Mouse (Mus musculus) lung, embryonic 15.5 days (tissue): Measurements from ENCODE around the gene Serpina7. TPM values are rescaled to one million over a fixed set of nuclear protein-coding genes. Genes with fewer than 3 reads are reported as not detected.
A peak's percentile ranks its signal among the peaks of the same experiment; 100 is the strongest.

Experiments used
- ATAC-seq: fragments of 200-750 bp; cut with Nextera tagmentation; 2 replicates; pipeline ENCODE4 v1.8.0; 2017; ENCODE audit warnings: moderate number of reproducible peaks, borderline replicate concordance; ENCODE audit not compliant: low FRiP score, low TSS enrichment; ENCODE audit errors: extremely low read depth
- H3K27ac ChIP-seq: fragments of 300-500 bp; sonication (generic); 2 replicates; pipeline ENCODE4 v1.5.1; 2015; ENCODE audit warnings: moderate library complexity, mild to moderate bottlenecking, inconsistent platforms
- H3K27me3 ChIP-seq: fragments of 300-500 bp; sonication (generic); 2 replicates; pipeline ENCODE4 v1.6.1; 2015; ENCODE audit warnings: inconsistent platforms
- H3K36me3 ChIP-seq: fragments of 300-500 bp; sonication (generic); 2 replicates; pipeline ENCODE4 v1.6.1; 2015; ENCODE audit warnings: inconsistent platforms
- H3K4me1 ChIP-seq: fragments of 300-500 bp; sonication (generic); 2 replicates; pipeline ENCODE4 v1.6.1; 2015; ENCODE audit warnings: inconsistent platforms
- H3K4me2 ChIP-seq: fragments of 300-500 bp; sonication (generic); 2 replicates; pipeline ENCODE4 v1.6.1; 2015; ENCODE audit warnings: inconsistent platforms, mild to moderate bottlenecking, moderate library complexity
- H3K4me3 ChIP-seq: fragments of 300-500 bp; sonication (generic); 2 replicates; pipeline ENCODE4 v1.5.1; 2015; ENCODE audit warnings: mild to moderate bottlenecking, inconsistent platforms
- H3K9ac ChIP-seq: fragments of 300-500 bp; sonication (generic); 2 replicates; pipeline ENCODE4 v1.6.1; 2015; ENCODE audit warnings: inconsistent platforms
- H3K9me3 ChIP-seq: fragments of 300-500 bp; sonication (generic); 2 replicates; pipeline ENCODE4 v1.6.1; 2016; ENCODE audit warnings: inconsistent platforms
- WGBS: fragments of 180-500 bp; shearing (Covaris S2); methylation state at CpG from one replicate; pipeline ENCODE4 v1.1.7; 2015; 5-methylcytosine and 5-hydroxymethylcytosine counted together
- polyA plus RNA-seq: library from polyadenylated mRNA; unstranded; fragments of >200 nt; fragmentation: Nextera tagmentation; extraction: Ambion mirVana; gene quantifications from 2 replicates; pipeline ENCODE4 v1.2.1, GENCODE M21; 2015

The Serpina7 gene
- 0.20 and 0.21 TPM in 2 replicates for polyA plus RNA-seq

GRCm38 (mm10) chrX:139085077-139085476 lies at the start of gene Serpina7:
Serpina7 (minus strand) TSS chrX:139085236.
- Histone ChIP-seq H3K4me3 (no peak within 1 kb of the TSS), H3K27ac (no peak within 1 kb of the TSS), H3K27me3 (no peaks in the 10 kb centered on the region), H3K9ac (no peak within 1 kb of the TSS), H3K9me3 (no peaks in the 10 kb centered on the region), H3K4me2 (no peak within 1 kb of the TSS), H3K4me1 (no peaks in the 10 kb centered on the region), H3K36me3 (no peaks in the 10 kb centered on the region)
- ATAC-seq: no peak

GRCm38 (mm10) chrX:139134031-139134430 lies 49.0 kb upstream of the Serpina7 start:
- no peak for ATAC-seq

GRCm38 (mm10) chrX:139097197-139097596 lies 12.2 kb upstream of the Serpina7 start:
- Histone ChIP-seq H3K36me3 (no peaks in the 10 kb centered on the region), H3K27ac (no peak overlapping the region), H3K4me1 (no peaks in the 10 kb centered on the region), H3K9me3 (no peaks in the 10 kb centered on the region), H3K9ac (no peak overlapping the region), H3K4me3 (no peak overlapping the region), H3K27me3 (no peaks in the 10 kb centered on the region), H3K4me2 (no peak overlapping the region)
- ATAC-seq: no peak
- WGBS: 57% methylated on average over 1 of the region's 1 CpGs

More at GRCm38 (mm10) chrX:139134031-139134430, 49.0 kb upstream of the Serpina7 start:
- H3K9me3 ChIP-seq: no peaks in the 10 kb centered on the region
- no peaks in the 10 kb centered on the region for H3K4me1 ChIP-seq
- no peak overlapping the region for H3K27ac ChIP-seq
- H3K4me3 ChIP-seq: no peak overlapping the region
- H3K4me2 ChIP-seq: no peak overlapping the region
- no peaks in the 10 kb centered on the region for H3K36me3 ChIP-seq
- WGBS: 57% methylated on average over 4 of the region's 4 CpGs
- no peaks in the 10 kb centered on the region for H3K27me3 ChIP-seq
- H3K9ac ChIP-seq: no peak overlapping the region

GRCm38 (mm10) chrX:139085943-139086342 lies 907 bp upstream of the Serpina7 start, which contains the start of gene 4930513O06Rik:
4930513O06Rik (plus strand) TSS chrX:139086243.
- Histone ChIP-seq H3K4me2 (no peak within 1 kb of the TSS), H3K4me1 (no peaks in the 10 kb centered on the region), H3K4me3 (no peak within 1 kb of the TSS), H3K36me3 (no peaks in the 10 kb centered on the region), H3K27ac (no peak within 1 kb of the TSS), H3K9ac (no peak within 1 kb of the TSS), H3K27me3 (no peaks in the 10 kb centered on the region), H3K9me3 (no peaks in the 10 kb centered on the region)
- 79% methylated on average over 1 of the region's 1 CpGs for WGBS
- no peak for ATAC-seq

GRCm38 (mm10) chrX:139078493-139078892 lies 6.5 kb downstream of the Serpina7 start:
- Histone ChIP-seq H3K9me3 (no peaks in the 10 kb centered on the region), H3K4me3 (no peak overlapping the region), H3K36me3 (no peaks in the 10 kb centered on the region), H3K27ac (no peak overlapping the region), H3K27me3 (no peaks in the 10 kb centered on the region), H3K9ac (no peak overlapping the region), H3K4me2 (no peak overlapping the region), H3K4me1 (no peaks in the 10 kb centered on the region)
- 92% methylated on average over 2 of the region's 2 CpGs for WGBS
- no peak for ATAC-seq

GRCm38 (mm10) chrX:139064078-139064477 lies 21.0 kb downstream of the Serpina7 start:
- ATAC-seq: no peak
- Histone ChIP-seq H3K9ac (no peak overlapping the region), H3K36me3 (no peaks in the 10 kb centered on the region), H3K9me3 (no peaks in the 10 kb centered on the region), H3K4me2 (no peak overlapping the region), H3K4me3 (no peak overlapping the region), H3K27ac (no peak overlapping the region), H3K27me3 (no peaks in the 10 kb centered on the region), H3K4me1 (no peaks in the 10 kb centered on the region)
- WGBS: 66% methylated on average over 5 of the region's 5 CpGs

GRCm38 (mm10) chrX:139053149-139053548 lies 31.9 kb downstream of the Serpina7 start:
- no peak for ATAC-seq
- no peak overlapping the region for H3K9ac ChIP-seq
- H3K27ac ChIP-seq: no peak overlapping the region
- no peaks in the 10 kb centered on the region for H3K36me3 ChIP-seq
- no peaks in the 10 kb centered on the region for H3K27me3 ChIP-seq
- H3K4me3 ChIP-seq: no peak overlapping the region
- H3K9me3 ChIP-seq: no peaks in the 10 kb centered on the region
- WGBS: 71% methylated on average over 1 of the region's 1 CpGs
- H3K4me1 ChIP-seq: no peaks in the 10 kb centered on the region
- H3K4me2 ChIP-seq: no peak overlapping the region

- H3K27ac ChIP-seq: peak overlapping the region; percentile 6; the same call in 1 of the 2 replicates
- WGBS: 18% methylated on average over 1 of the region's 1 CpGs
- H3K36me3 ChIP-seq: no peaks in the 10 kb centered on the region
- H3K9ac ChIP-seq: no peak overlapping the region
- ATAC-seq: peak; percentile 76; the same call in 1 of the 2 replicates
- no peaks in the 10 kb centered on the region for H3K4me1 ChIP-seq
- no peak overlapping the region for H3K4me3 ChIP-seq
- no peaks in the 10 kb centered on the region for H3K27me3 ChIP-seq
- no peak overlapping the region for H3K4me2 ChIP-seq
- H3K9me3 ChIP-seq: no peaks in the 10 kb centered on the region
Measured at GRCm38 (mm10) chrX:139051976-139052375, 33.1 kb downstream of the Serpina7 start.

GRCm38 (mm10) chrX:139041148-139041547 lies 43.9 kb downstream of the Serpina7 start:
- WGBS: 67% methylated on average over 1 of the region's 1 CpGs
- Histone ChIP-seq H3K9ac (no peak overlapping the region), H3K4me3 (no peak overlapping the region), H3K4me2 (no peak overlapping the region), H3K9me3 (no peaks in the 10 kb centered on the region), H3K36me3 (no peaks in the 10 kb centered on the region), H3K27me3 (no peaks in the 10 kb centered on the region), H3K27ac (no peak overlapping the region), H3K4me1 (no peaks in the 10 kb centered on the region)
- no peak for ATAC-seq

GRCm38 (mm10) chrX:139039314-139039713 lies 45.7 kb downstream of the Serpina7 start:
- WGBS: 27% methylated on average over 2 of the region's 2 CpGs
- H3K4me2 ChIP-seq: no peak overlapping the region
- H3K9ac ChIP-seq: no peak overlapping the region
- no peaks in the 10 kb centered on the region for H3K9me3 ChIP-seq
- no peaks in the 10 kb centered on the region for H3K4me1 ChIP-seq
- H3K27ac ChIP-seq: no peak overlapping the region
- H3K36me3 ChIP-seq: no peaks in the 10 kb centered on the region
- ATAC-seq: no peak
- no peaks in the 10 kb centered on the region for H3K27me3 ChIP-seq
- no peak overlapping the region for H3K4me3 ChIP-seq

- Histone ChIP-seq H3K9me3 (no peaks in the 10 kb centered on the region), H3K27ac (no peak overlapping the region), H3K9ac (no peak overlapping the region), H3K4me2 (no peak overlapping the region), H3K36me3 (no peaks in the 10 kb centered on the region), H3K27me3 (no peaks in the 10 kb centered on the region), H3K4me1 (no peaks in the 10 kb centered on the region), H3K4me3 (no peak overlapping the region)
- ATAC-seq: no peak
- 72% methylated on average over 1 of the region's 1 CpGs for WGBS
Measured at GRCm38 (mm10) chrX:139037666-139038065, 47.4 kb downstream of the Serpina7 start.
